Mouse (Mus musculus): ENCODE results near the gene Olfr923. TPM values are rescaled to one million over a fixed set of nuclear protein-coding genes. Genes with fewer than 3 reads are reported as not detected.
"Not testable (repeated sequence)": the region's sequence is repeated elsewhere in the genome, so short reads cannot be mapped to it uniquely, and the experiment has no call there.

Gene Olfr923
- not detected in 2 replicates for polyA plus RNA-seq (2015; fragmentation: Nextera tagmentation; extraction: Ambion mirVana)

DNA sequence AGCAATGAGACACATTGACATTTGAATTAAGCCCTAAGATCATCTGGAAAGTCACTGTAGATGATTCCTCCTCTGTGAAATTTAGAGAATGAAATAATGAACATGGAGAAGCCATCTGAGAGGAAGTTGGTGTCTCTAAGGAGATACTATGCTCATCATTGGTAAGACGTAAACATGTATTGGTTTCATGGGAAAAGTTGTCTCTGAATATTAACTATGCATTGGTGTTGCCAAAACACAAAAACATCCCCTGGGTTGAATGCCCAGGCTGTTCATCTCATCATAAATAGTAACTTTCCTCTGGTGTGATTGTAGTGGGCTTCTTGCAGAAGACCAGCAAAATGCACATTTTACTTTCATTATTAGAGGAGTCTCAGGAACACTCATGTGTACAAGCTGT is at the start of gene Olfr923:
Gene Olfr923, plus strand, starts transcription at position 301 of the 400 bp plus-strand sequence.
- no peaks in the 10 kb centered on the region for H3K36me3 ChIP-seq (ENCODE audit: control insufficient read depth, insufficient read depth)
- no peak within 1 kb of the TSS for H3K4me2 ChIP-seq (ENCODE audit: low read length)
- ATAC-seq = no peak
- WGBS = 92% methylated on average over 1 of the region's 1 CpGs
- H3K27me3 ChIP-seq (replicated peaks; ENCODE audit: control insufficient read depth, insufficient read depth, low read length) = no peaks in the 10 kb centered on the region
- no peak within 1 kb of the TSS for H3K4me3 ChIP-seq (replicated peaks; ENCODE audit: low read length)
- H3K27ac ChIP-seq (ENCODE audit: low read length) = no peak within 1 kb of the TSS
- H3K4me1 ChIP-seq (replicated peaks; ENCODE audit: control insufficient read depth, insufficient read depth, low read length) = no peaks in the 10 kb centered on the region
- no peak within 1 kb of the TSS for H3K9ac ChIP-seq (replicated peaks; ENCODE audit: low read depth, low read length)
- H3K9me3 ChIP-seq (ENCODE audit: control insufficient read depth, low read length) = no peaks in the 10 kb centered on the region

- H3K4me2 ChIP-seq (ENCODE audit: low read length) = no peak overlapping the region
- H3K9ac ChIP-seq (replicated peaks; ENCODE audit: low read depth, low read length) = no peak overlapping the region
- H3K4me3 ChIP-seq (replicated peaks; ENCODE audit: low read length) = no peak overlapping the region
- H3K9me3 ChIP-seq (ENCODE audit: control insufficient read depth, low read length) = no peaks in the 10 kb centered on the region
- ATAC-seq = no peak
- 89% methylated on average over 2 of the region's 2 CpGs for WGBS
- no peaks in the 10 kb centered on the region for H3K36me3 ChIP-seq (ENCODE audit: control insufficient read depth, insufficient read depth)
- H3K27me3 ChIP-seq (replicated peaks; ENCODE audit: control insufficient read depth, insufficient read depth, low read length) = no peaks in the 10 kb centered on the region
- H3K27ac ChIP-seq (ENCODE audit: low read length) = no peak overlapping the region
- no peaks in the 10 kb centered on the region for H3K4me1 ChIP-seq (replicated peaks; ENCODE audit: control insufficient read depth, insufficient read depth, low read length)
Observed at GRCm38 (mm10) chr9:38792689-38793088, 33.7 kb upstream of the Olfr923 start.

DNA sequence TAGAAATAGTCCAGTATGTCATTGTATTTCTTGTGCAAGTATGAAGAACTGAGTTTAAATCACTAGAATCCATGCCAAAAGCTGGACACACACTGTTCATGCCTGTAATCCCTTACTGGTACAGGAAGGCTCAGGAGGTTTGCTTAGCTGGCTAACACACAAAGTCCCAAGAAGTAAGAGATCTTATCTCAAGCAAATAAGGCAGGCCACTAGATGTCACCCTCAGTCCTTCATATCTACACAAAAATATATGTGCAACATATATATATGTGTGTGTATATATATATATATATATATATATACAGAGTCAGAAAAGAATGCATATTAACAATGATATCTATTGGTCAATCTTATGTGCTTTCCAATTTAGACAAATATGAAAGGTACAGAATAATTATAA is 20.6 kb upstream of the Olfr923 start:
- no peak for ATAC-seq
- Histone ChIP-seq H3K9ac (replicated peaks; ENCODE audit: low read depth, low read length) (no peak overlapping the region), H3K27ac (ENCODE audit: low read length) (no peak overlapping the region), H3K9me3 (ENCODE audit: control insufficient read depth, low read length) (no peaks in the 10 kb centered on the region), H3K4me2 (ENCODE audit: low read length) (no peak overlapping the region), H3K4me1 (replicated peaks; ENCODE audit: control insufficient read depth, insufficient read depth, low read length) (no peaks in the 10 kb centered on the region), H3K4me3 (replicated peaks; ENCODE audit: low read length) (no peak overlapping the region), H3K36me3 (ENCODE audit: control insufficient read depth, insufficient read depth) (no peaks in the 10 kb centered on the region), H3K27me3 (replicated peaks; ENCODE audit: control insufficient read depth, insufficient read depth, low read length) (no peaks in the 10 kb centered on the region)

DNA sequence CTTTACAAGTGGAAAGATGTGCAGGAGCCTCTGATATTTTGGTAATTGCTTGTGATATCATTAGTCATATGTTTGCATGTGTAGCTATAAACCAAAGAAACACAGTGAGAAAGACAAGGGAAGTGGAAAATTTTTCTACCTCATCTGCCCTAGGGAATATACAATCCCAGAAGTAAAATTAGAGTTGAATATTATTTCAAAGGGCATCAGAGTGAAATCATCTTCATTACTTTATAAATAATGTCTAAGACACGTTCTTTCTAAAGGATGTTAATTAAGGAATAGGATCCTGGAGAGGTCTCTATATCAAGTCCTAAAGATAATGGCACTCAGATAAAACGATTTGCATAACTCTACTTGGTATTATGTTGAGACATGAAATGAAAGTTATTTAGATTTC is 12.0 kb upstream of the Olfr923 start, which contains the start of gene Olfr922:
Gene Olfr922, plus strand, starts transcription at position 301 of the 400 bp plus-strand sequence.
- 70% methylated on average over 2 of the region's 2 CpGs for WGBS
- ATAC-seq = no peak
- no peak within 1 kb of the TSS for H3K27ac ChIP-seq (ENCODE audit: low read length)

DNA sequence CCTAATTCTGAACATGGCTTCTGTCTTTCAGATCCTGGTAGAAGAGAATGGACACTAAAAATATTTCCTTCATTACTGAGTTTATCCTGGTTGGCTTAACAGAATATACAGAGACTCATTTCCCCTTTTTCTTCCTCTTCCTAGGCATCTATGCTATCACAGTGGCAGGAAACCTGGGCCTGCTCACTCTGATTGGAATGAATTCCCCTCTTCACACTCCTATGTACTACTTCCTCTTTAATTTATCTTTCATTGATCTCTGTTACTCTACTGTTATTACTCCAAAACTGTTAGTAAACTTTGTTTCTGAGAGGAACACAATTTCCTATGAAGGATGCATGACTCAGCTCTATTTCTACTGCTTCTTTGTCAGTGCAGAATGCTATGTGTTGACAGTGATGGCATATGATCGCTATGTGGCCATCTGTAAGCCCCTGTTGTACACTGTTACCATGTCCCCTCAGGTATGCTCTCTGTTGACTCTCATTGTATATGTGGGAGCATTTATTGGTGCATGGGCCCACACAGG is 10.8 kb upstream of the Olfr923 start:
- no peak overlapping the region for H3K9ac ChIP-seq (replicated peaks; ENCODE audit: low read depth, low read length)
- ATAC-seq = no peak
- H3K36me3 ChIP-seq (ENCODE audit: control insufficient read depth, insufficient read depth) = no peaks in the 10 kb centered on the region
- 87% methylated on average over 1 of the region's 1 CpGs for WGBS
- no peak overlapping the region for H3K27ac ChIP-seq (ENCODE audit: low read length)
- no peak overlapping the region for H3K4me2 ChIP-seq (ENCODE audit: low read length)
- no peaks in the 10 kb centered on the region for H3K9me3 ChIP-seq (ENCODE audit: control insufficient read depth, low read length)
- no peaks in the 10 kb centered on the region for H3K4me1 ChIP-seq (replicated peaks; ENCODE audit: control insufficient read depth, insufficient read depth, low read length)
- H3K27me3 ChIP-seq (replicated peaks; ENCODE audit: control insufficient read depth, insufficient read depth, low read length) = no peaks in the 10 kb centered on the region
- H3K4me3 ChIP-seq (replicated peaks; ENCODE audit: low read length) = no peak overlapping the region

More for the DNA sequence above, 12.0 kb upstream of the Olfr923 start, which contains the start of gene Olfr922:
- H3K9me3 ChIP-seq (ENCODE audit: control insufficient read depth, low read length) = no peaks in the 10 kb centered on the region
- no peaks in the 10 kb centered on the region for H3K27me3 ChIP-seq (replicated peaks; ENCODE audit: control insufficient read depth, insufficient read depth, low read length)
- no peak within 1 kb of the TSS for H3K4me2 ChIP-seq (ENCODE audit: low read length)
- no peak within 1 kb of the TSS for H3K4me3 ChIP-seq (replicated peaks; ENCODE audit: low read length)
- no peaks in the 10 kb centered on the region for H3K4me1 ChIP-seq (replicated peaks; ENCODE audit: control insufficient read depth, insufficient read depth, low read length)
- no peak within 1 kb of the TSS for H3K9ac ChIP-seq (replicated peaks; ENCODE audit: low read depth, low read length)
- no peaks in the 10 kb centered on the region for H3K36me3 ChIP-seq (ENCODE audit: control insufficient read depth, insufficient read depth)

DNA sequence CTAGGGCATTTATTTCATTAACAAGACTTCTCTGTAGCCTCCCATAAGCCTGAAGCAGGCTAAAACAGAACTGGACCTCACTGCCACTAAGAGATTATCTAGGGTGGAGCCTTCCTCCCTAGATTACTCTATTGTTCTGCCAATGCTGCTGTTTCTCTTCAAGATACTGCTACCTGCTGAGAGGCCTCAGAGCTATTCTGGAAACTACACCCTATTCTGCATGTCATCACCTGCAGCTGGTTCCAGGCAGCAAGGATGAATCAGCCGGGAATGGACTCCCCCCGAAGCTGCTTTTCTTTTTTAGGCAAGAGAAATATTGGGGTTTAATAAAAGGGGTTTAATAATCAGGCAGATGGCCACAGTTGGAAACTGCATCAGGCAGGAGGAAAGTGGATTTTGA is 6.7 kb downstream of the Olfr923 start:
- H3K4me1 ChIP-seq (replicated peaks; ENCODE audit: control insufficient read depth, insufficient read depth, low read length) = no peaks in the 10 kb centered on the region
- WGBS = 78% methylated on average over 2 of the region's 2 CpGs
- H3K4me3 ChIP-seq (replicated peaks; ENCODE audit: low read length) = no peak overlapping the region
- H3K27me3 ChIP-seq (replicated peaks; ENCODE audit: control insufficient read depth, insufficient read depth, low read length) = no peaks in the 10 kb centered on the region
- H3K36me3 ChIP-seq (ENCODE audit: control insufficient read depth, insufficient read depth) = no peaks in the 10 kb centered on the region
- H3K27ac ChIP-seq (ENCODE audit: low read length) = no peak overlapping the region
- H3K9ac ChIP-seq (replicated peaks; ENCODE audit: low read depth, low read length) = no peak overlapping the region
- no peaks in the 10 kb centered on the region for H3K9me3 ChIP-seq (ENCODE audit: control insufficient read depth, low read length)
- ATAC-seq = no peak
- H3K4me2 ChIP-seq (ENCODE audit: low read length) = no peak overlapping the region

- Histone ChIP-seq H3K9me3 (ENCODE audit: control insufficient read depth, low read length) (no peaks in the 10 kb centered on the region), H3K4me3 (replicated peaks; ENCODE audit: low read length) (no peak within 1 kb of the TSS), H3K36me3 (ENCODE audit: control insufficient read depth, insufficient read depth) (no peaks in the 10 kb centered on the region), H3K9ac (replicated peaks; ENCODE audit: low read depth, low read length) (no peak within 1 kb of the TSS), H3K4me2 (ENCODE audit: low read length) (no peak within 1 kb of the TSS), H3K27me3 (replicated peaks; ENCODE audit: control insufficient read depth, insufficient read depth, low read length) (no peaks in the 10 kb centered on the region), H3K4me1 (replicated peaks; ENCODE audit: control insufficient read depth, insufficient read depth, low read length) (no peaks in the 10 kb centered on the region), H3K27ac (ENCODE audit: low read length) (no peak within 1 kb of the TSS)
- no peak for ATAC-seq
- WGBS = 89% methylated on average over 1 of the region's 1 CpGs
Observed at GRCm38 (mm10) chr9:38844149-38844548, 17.8 kb downstream of the Olfr923 start, which contains the start of gene Olfr924. Olfr924 (plus strand) TSS chr9:38844449.

- no peaks in the 10 kb centered on the region for H3K4me1 ChIP-seq (replicated peaks; ENCODE audit: control insufficient read depth, insufficient read depth, low read length)
- H3K36me3 ChIP-seq (ENCODE audit: control insufficient read depth, insufficient read depth) = no peaks in the 10 kb centered on the region
- H3K9ac ChIP-seq (replicated peaks; ENCODE audit: low read depth, low read length) = no peak within 1 kb of the TSS
- no peak within 1 kb of the TSS for H3K4me3 ChIP-seq (replicated peaks; ENCODE audit: low read length)
- no peak within 1 kb of the TSS for H3K4me2 ChIP-seq (ENCODE audit: low read length)
- H3K27ac ChIP-seq (ENCODE audit: low read length) = no peak within 1 kb of the TSS
- H3K9me3 ChIP-seq (ENCODE audit: control insufficient read depth, low read length) = no peaks in the 10 kb centered on the region
- H3K27me3 ChIP-seq (replicated peaks; ENCODE audit: control insufficient read depth, insufficient read depth, low read length) = no peaks in the 10 kb centered on the region
- no peak for ATAC-seq
Observed at GRCm38 (mm10) chr9:38854760-38855159, 28.4 kb downstream of the Olfr923 start, which contains the start of gene Olfr26. Olfr26 (plus strand) TSS chr9:38855060.

DNA sequence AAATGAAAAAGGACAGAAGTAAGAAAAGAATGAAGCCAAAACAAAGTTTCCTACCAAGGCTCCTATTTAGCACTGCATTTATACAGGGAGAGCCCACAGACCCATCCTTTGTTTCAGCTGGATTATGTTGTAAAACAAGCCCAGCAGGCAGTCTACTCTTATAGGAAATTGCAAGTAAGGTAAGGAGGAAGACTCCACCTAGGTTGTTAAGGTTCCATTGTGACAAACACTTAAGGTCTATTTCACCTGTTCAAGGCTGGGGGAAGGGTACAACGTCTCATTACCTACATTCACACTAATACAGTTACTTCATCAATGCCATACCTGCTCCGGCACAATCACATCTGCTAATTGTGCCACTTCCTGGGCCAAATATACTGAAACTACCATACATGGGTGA is 48.5 kb downstream of the Olfr923 start:
- not testable (repeated sequence) for ATAC-seq

DNA sequence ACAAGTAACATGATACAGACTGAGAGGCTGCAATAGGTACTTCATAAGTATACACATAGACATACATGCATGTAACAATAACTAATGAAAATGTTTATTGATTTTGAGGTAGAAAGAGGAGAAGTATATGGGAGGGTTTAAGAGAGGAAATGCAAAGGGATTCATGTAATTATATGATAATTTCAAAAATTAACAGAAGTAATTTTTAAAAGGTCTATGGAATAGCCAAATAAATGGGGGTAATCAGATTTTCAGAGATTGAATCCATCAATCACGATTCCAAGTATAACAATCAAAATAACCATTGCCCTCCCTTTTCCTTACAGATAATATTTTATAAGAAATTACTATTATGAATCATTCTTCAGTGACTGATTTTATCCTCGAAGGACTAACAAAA is 50.5 kb downstream of the Olfr923 start, which contains the start of gene Olfr926:
Gene Olfr926, plus strand, starts transcription at position 301 of the 400 bp plus-strand sequence.
- Histone ChIP-seq H3K4me1 (replicated peaks; ENCODE audit: control insufficient read depth, insufficient read depth, low read length) (no peaks in the 10 kb centered on the region), H3K4me3 (replicated peaks; ENCODE audit: low read length) (no peak within 1 kb of the TSS), H3K27ac (ENCODE audit: low read length) (no peak within 1 kb of the TSS), H3K9me3 (ENCODE audit: control insufficient read depth, low read length) (no peaks in the 10 kb centered on the region), H3K4me2 (ENCODE audit: low read length) (no peak within 1 kb of the TSS), H3K27me3 (replicated peaks; ENCODE audit: control insufficient read depth, insufficient read depth, low read length) (no peaks in the 10 kb centered on the region), H3K9ac (replicated peaks; ENCODE audit: low read depth, low read length) (no peak within 1 kb of the TSS), H3K36me3 (ENCODE audit: control insufficient read depth, insufficient read depth) (no peaks in the 10 kb centered on the region)
- WGBS = 94% methylated on average over 2 of the region's 2 CpGs
- no peak for ATAC-seq

More for the DNA sequence above, 48.5 kb downstream of the Olfr923 start:
- not testable (repeated sequence) for H3K9ac ChIP-seq (replicated peaks; ENCODE audit: low read depth, low read length); H3K4me2 ChIP-seq (ENCODE audit: low read length); H3K36me3 ChIP-seq (ENCODE audit: control insufficient read depth, insufficient read depth); H3K4me1 ChIP-seq (replicated peaks; ENCODE audit: control insufficient read depth, insufficient read depth, low read length); H3K27me3 ChIP-seq (replicated peaks; ENCODE audit: control insufficient read depth, insufficient read depth, low read length); H3K9me3 ChIP-seq (ENCODE audit: control insufficient read depth, low read length); H3K27ac ChIP-seq (ENCODE audit: low read length); H3K4me3 ChIP-seq (replicated peaks; ENCODE audit: low read length)
- 58% methylated on average over 2 of the region's 2 CpGs for WGBS
